Mouse (Mus musculus) bone marrow, adult 2 months (tissue): ENCODE results near the gene Hps3. TPM values are rescaled to one million over a fixed set of nuclear protein-coding genes. Genes with fewer than 3 reads are reported as not detected.
"Not testable (repeated sequence)": the region's sequence is repeated elsewhere in the genome, so short reads cannot be mapped to it uniquely, and the experiment has no call there.

Experiments used
- H3K27ac ChIP-seq: fragments of 200-500 bp; 2 replicates; pipeline ENCODE4 v1.5.1; 2012; ENCODE audit warnings: low read depth, mild to moderate bottlenecking, control low read depth, inconsistent platforms, low read length; ENCODE audit not compliant: control insufficient read depth, poor library complexity, insufficient read depth
- H3K4me1 ChIP-seq: fragments of 200-500 bp; 2 replicates; pipeline ENCODE4 v1.6.1; 2011; ENCODE audit warnings: low read length; ENCODE audit not compliant: control insufficient read depth, insufficient read depth
- H3K4me3 ChIP-seq: fragments of 200-500 bp; replicated peaks from 2 replicates; pipeline ENCODE3; 2011; ENCODE audit warnings: mild to moderate bottlenecking, low read depth, low read length, control low read depth; ENCODE audit not compliant: control insufficient read depth
- CTCF ChIP-seq: fragments of 200-500 bp; IDR thresholded peaks from 2 replicates; pipeline ENCODE4 v1.5.1; 2011; ENCODE audit warnings: low read length, control low read depth; ENCODE audit not compliant: control insufficient read depth, insufficient read depth
- POLR2A ChIP-seq: fragments of 200-500 bp; IDR thresholded peaks from 2 replicates; pipeline ENCODE4 v1.6.1; 2011; ENCODE audit warnings: low read depth, mild to moderate bottlenecking, control low read depth, low read length, borderline replicate concordance; ENCODE audit not compliant: control insufficient read depth
- WGBS: fragments of 180-500 bp; shearing (Covaris S2); methylation state at CpG from one replicate; pipeline ENCODE4 v1.1.7; 2018; 5-methylcytosine and 5-hydroxymethylcytosine counted together
- polyA plus RNA-seq: library from polyadenylated mRNA; stranded (reverse); fragments of >200 nt; gene quantifications from 2 replicates; pipeline ENCODE4 v1.2.4, GENCODE M21; 2011; ENCODE audit warnings: low replicate concordance; ENCODE audit not compliant: missing spikeins, insufficient read depth, insufficient read length

Hps3 gene
- polyA plus RNA-seq, 1 experiment = 19.1 TPM

GRCm38 (mm10) chr3:20014454-20014853 lies 20.7 kb downstream of the Hps3 start:
- Histone ChIP-seq H3K4me1 (no peaks in the 10 kb centered on the region; the same call in 1 of the 2 replicates), H3K27ac (no peak overlapping the region), H3K4me3 (no peak overlapping the region)
- TF ChIP-seq POLR2A (no peak), CTCF (no peak)
- WGBS = 87% methylated on average over 2 of the region's 2 CpGs

- H3K27ac ChIP-seq, H3K4me3 ChIP-seq, H3K4me1 ChIP-seq: not testable (repeated sequence)
- 89% methylated on average over 7 of the region's 7 CpGs for WGBS
Measured at GRCm38 (mm10) chr3:20010905-20011304, 24.2 kb downstream of the Hps3 start.

GRCm38 (mm10) chr3:20010464-20010863 lies 24.7 kb downstream of the Hps3 start:
- TF ChIP-seq POLR2A = no peak
- no peak for TF ChIP-seq CTCF
- 90% methylated on average over 9 of the region's 9 CpGs for WGBS
- no peak overlapping the region for H3K4me3 ChIP-seq
- H3K27ac ChIP-seq = no peak overlapping the region
- no peaks in the 10 kb centered on the region for H3K4me1 ChIP-seq

- no peak for TF ChIP-seq CTCF
- no peak for TF ChIP-seq POLR2A
- Histone ChIP-seq H3K4me3 (no peak overlapping the region), H3K4me1 (peaks cover 1% of the 10 kb centered on the region; the same call in 1 of the 2 replicates), H3K27ac (no peak overlapping the region)
- 86% methylated on average over 5 of the region's 5 CpGs for WGBS
Measured at GRCm38 (mm10) chr3:20007759-20008158, 27.4 kb downstream of the Hps3 start.

- no peak overlapping the region for H3K27ac ChIP-seq
- TF ChIP-seq POLR2A (no peak), CTCF (no peak)
- 87% methylated on average over 4 of the region's 4 CpGs for WGBS
- H3K4me1 ChIP-seq = peaks cover 1% of the 10 kb centered on the region; the same call in 1 of the 2 replicates
- H3K4me3 ChIP-seq = no peak overlapping the region
Measured at GRCm38 (mm10) chr3:20007275-20007674, 27.8 kb downstream of the Hps3 start.

GRCm38 (mm10) chr3:20005611-20006010 lies 29.5 kb downstream of the Hps3 start:
- 74% methylated on average over 1 of the region's 1 CpGs for WGBS
- no peak for TF ChIP-seq POLR2A
- no peak for TF ChIP-seq CTCF

GRCm38 (mm10) chr3:20004422-20004821 lies 30.7 kb downstream of the Hps3 start:
- H3K27ac ChIP-seq = no peak overlapping the region; the same call in 1 of the 2 replicates
- peaks cover 1% of the 10 kb centered on the region; the same call in 1 of the 2 replicates for H3K4me1 ChIP-seq
- H3K4me3 ChIP-seq = no peak overlapping the region
- no peak for TF ChIP-seq POLR2A
- TF ChIP-seq CTCF = no peak
- WGBS = 25% methylated on average over 8 of the region's 8 CpGs

More at GRCm38 (mm10) chr3:20005611-20006010, 29.5 kb downstream of the Hps3 start:
- Histone ChIP-seq H3K4me1 (peaks cover 1% of the 10 kb centered on the region; the same call in 1 of the 2 replicates), H3K4me3 (no peak overlapping the region), H3K27ac (no peak overlapping the region)

GRCm38 (mm10) chr3:20002786-20003185 lies 32.3 kb downstream of the Hps3 start:
- 77% methylated on average over 5 of the region's 5 CpGs for WGBS
- Histone ChIP-seq H3K4me3 (no peak overlapping the region), H3K27ac (no peak overlapping the region), H3K4me1 (peaks cover 1% of the 10 kb centered on the region; the same call in 1 of the 2 replicates)
- no peak for TF ChIP-seq POLR2A
- TF ChIP-seq CTCF = peak; percentile 30; the same call in 1 of the 2 replicates

- WGBS = 83% methylated on average over 4 of the region's 4 CpGs
- Histone ChIP-seq H3K27ac (no peak overlapping the region), H3K4me1 (peaks cover 1% of the 10 kb centered on the region; the same call in 1 of the 2 replicates), H3K4me3 (no peak overlapping the region)
- no peak for TF ChIP-seq CTCF
- no peak for TF ChIP-seq POLR2A
Measured at GRCm38 (mm10) chr3:20000806-20001205, 34.3 kb downstream of the Hps3 start.
